Mouse (Mus musculus): Measurements from ENCODE around the gene Fam43b. TPM values are rescaled to one million over a fixed set of nuclear protein-coding genes. Genes with fewer than 3 reads are reported as not detected.

The Fam43b gene
- polyA plus RNA-seq, 1 experiment from 2014 or later, result not detected

DNA sequence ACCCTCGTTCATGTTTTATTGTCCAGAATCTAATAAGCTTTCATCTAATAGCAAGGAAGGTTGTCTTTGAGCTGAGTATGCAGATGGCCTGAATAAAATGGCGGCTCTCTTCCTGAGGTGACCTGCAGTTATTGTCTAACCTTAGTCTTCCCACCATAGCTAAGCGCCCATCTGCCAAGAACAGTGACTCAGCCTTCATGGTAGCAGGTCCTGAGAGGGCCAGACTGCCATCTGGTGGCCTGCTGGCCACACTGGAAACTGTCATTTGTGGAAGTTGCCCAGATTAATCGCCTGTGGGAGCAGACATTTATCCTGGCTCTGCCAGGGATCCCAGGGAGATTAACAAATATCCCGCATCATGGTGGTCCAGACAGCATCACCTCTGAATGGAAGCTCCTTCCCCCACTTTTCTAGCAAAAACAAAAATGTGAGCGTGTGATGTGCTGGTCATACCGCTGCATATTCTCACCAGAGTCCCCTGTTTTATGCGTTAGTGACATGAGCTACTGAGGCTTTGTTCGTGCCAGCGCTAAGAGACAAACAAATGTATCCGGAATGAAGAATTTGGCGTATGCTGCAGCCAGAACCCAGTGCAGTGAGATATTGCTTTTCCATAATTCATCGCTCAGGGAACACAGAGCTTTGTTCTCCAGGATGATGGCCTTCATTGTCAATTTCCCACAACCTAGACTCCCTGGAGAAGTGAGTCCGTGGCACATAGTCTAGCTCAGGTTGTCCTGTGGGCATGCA lies 17.1 kb downstream of the Fam43b start:
- DNase-seq (ENCODE audit: low spot score) (peak; percentile 84), ATAC-seq (peak; percentile 81)
- Histone ChIP-seq H3K9ac (replicated peaks; ENCODE audit: low read depth) (no peak overlapping the region), H3K4me1 (ENCODE audit: insufficient read depth, low read depth, low read length) (no peaks in the 10 kb centered on the region), H3K4me2 (replicated peaks; ENCODE audit: low read depth, low read length) (no peak overlapping the region), H3K4me3 (ENCODE audit: low read depth, low read length) (no peak overlapping the region), H3K27me3 (replicated peaks; ENCODE audit: insufficient read depth, low read length) (no peaks in the 10 kb centered on the region), H3K36me3 (ENCODE audit: insufficient read depth, low read length) (no peaks in the 10 kb centered on the region), H3K27ac (ENCODE audit: low read length) (no peak overlapping the region), H3K9me3 (ENCODE audit: low read length) (no peaks in the 10 kb centered on the region)
- TF ChIP-seq CTCF (IDR thresholded peaks at IDR 0.05) (peak; percentile 92), EP300 (IDR thresholded peaks at IDR 0.05) (no peak)
- WGBS, result 40% methylated on average over 14 of the region's 14 CpGs

GRCm38 (mm10) chr4:138377526-138377925 lies 18.8 kb downstream of the Fam43b start:
- no peak for ATAC-seq
- Histone ChIP-seq H3K9ac (replicated peaks; ENCODE audit: low read depth) (no peak overlapping the region), H3K4me2 (replicated peaks; ENCODE audit: low read depth, low read length) (no peak overlapping the region), H3K36me3 (ENCODE audit: insufficient read depth, low read length) (no peaks in the 10 kb centered on the region), H3K4me3 (ENCODE audit: low read depth, low read length) (no peak overlapping the region), H3K27me3 (replicated peaks; ENCODE audit: insufficient read depth, low read length) (no peaks in the 10 kb centered on the region), H3K9me3 (ENCODE audit: low read length) (no peaks in the 10 kb centered on the region), H3K4me1 (ENCODE audit: insufficient read depth, low read depth, low read length) (no peaks in the 10 kb centered on the region), H3K27ac (ENCODE audit: low read length) (no peak overlapping the region)
- WGBS, result 33% methylated on average over 6 of the region's 6 CpGs
- DNase-seq (ENCODE audit: low spot score), result peak; percentile 34
- TF ChIP-seq EP300 (IDR thresholded peaks at IDR 0.05) (no peak), CTCF (IDR thresholded peaks at IDR 0.05) (no peak)

GRCm38 (mm10) chr4:138375117-138375516 lies 21.2 kb downstream of the Fam43b start:
- Histone ChIP-seq H3K4me3 (ENCODE audit: low read depth, low read length) (no peak overlapping the region), H3K4me2 (replicated peaks; ENCODE audit: low read depth, low read length) (no peak overlapping the region), H3K9me3 (ENCODE audit: low read length) (no peaks in the 10 kb centered on the region), H3K9ac (replicated peaks; ENCODE audit: low read depth) (no peak overlapping the region), H3K27ac (ENCODE audit: low read length) (no peak overlapping the region), H3K27me3 (replicated peaks; ENCODE audit: insufficient read depth, low read length) (no peaks in the 10 kb centered on the region), H3K4me1 (ENCODE audit: insufficient read depth, low read depth, low read length) (no peaks in the 10 kb centered on the region), H3K36me3 (ENCODE audit: insufficient read depth, low read length) (no peaks in the 10 kb centered on the region)
- no peak for ATAC-seq
- no peak for TF ChIP-seq EP300 (IDR thresholded peaks at IDR 0.05)
- TF ChIP-seq CTCF (IDR thresholded peaks at IDR 0.05), result no peak
- WGBS, result 77% methylated on average over 3 of the region's 3 CpGs
- DNase-seq (ENCODE audit: low spot score), result no peak

DNA sequence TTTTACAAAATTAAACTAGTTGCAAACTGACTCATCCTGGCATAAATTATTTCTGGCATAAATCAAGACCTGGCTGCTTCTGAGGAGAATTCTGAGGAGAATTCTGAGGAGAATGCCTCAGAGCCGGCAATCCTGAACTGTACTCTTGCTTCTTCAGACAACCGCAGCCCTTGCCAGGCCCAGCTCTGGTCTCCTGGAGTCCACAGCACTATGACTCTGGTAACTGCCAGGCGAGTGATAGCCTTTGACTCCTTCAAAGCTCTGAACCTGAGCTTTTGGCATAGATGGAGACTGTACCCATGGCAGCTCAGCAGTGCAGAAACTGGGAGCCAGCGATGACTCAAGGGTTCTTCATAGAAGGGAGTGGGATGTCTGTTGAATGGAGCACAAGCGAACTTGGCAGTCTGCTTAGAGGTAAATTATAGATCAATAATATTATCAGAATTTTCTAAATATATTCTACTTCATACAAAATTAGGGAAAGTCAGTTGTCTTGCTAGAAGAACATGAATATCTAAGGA lies 25.3 kb downstream of the Fam43b start:
- Histone ChIP-seq H3K4me1 (ENCODE audit: insufficient read depth, low read depth, low read length) (peaks cover 8% of the 10 kb centered on the region; the same call in 1 of the 2 replicates), H3K9ac (replicated peaks; ENCODE audit: low read depth) (no peak overlapping the region), H3K4me2 (replicated peaks; ENCODE audit: low read depth, low read length) (no peak overlapping the region), H3K36me3 (ENCODE audit: insufficient read depth, low read length) (no peaks in the 10 kb centered on the region), H3K4me3 (ENCODE audit: low read depth, low read length) (no peak overlapping the region), H3K9me3 (ENCODE audit: low read length) (no peaks in the 10 kb centered on the region), H3K27me3 (replicated peaks; ENCODE audit: insufficient read depth, low read length) (no peaks in the 10 kb centered on the region), H3K27ac (ENCODE audit: low read length) (no peak overlapping the region)
- TF ChIP-seq CTCF (IDR thresholded peaks at IDR 0.05) (no peak), EP300 (IDR thresholded peaks at IDR 0.05) (no peak)
- DNase-seq (ENCODE audit: low spot score) (no peak), ATAC-seq (no peak)
- WGBS, result 76% methylated on average over 5 of the region's 5 CpGs

- peak overlapping the region; percentile 58; the same call in 1 of the 2 replicates for H3K27ac ChIP-seq (ENCODE audit: low read length)
- peaks cover 8% of the 10 kb centered on the region; the same call in 1 of the 2 replicates for H3K4me1 ChIP-seq (ENCODE audit: insufficient read depth, low read depth, low read length)
- H3K9me3 ChIP-seq (ENCODE audit: low read length), result no peaks in the 10 kb centered on the region
- no peaks in the 10 kb centered on the region for H3K36me3 ChIP-seq (ENCODE audit: insufficient read depth, low read length)
- DNase-seq (ENCODE audit: low spot score) (peak; percentile 31), ATAC-seq (peak; percentile 18)
- WGBS, result 54% methylated on average over 12 of the region's 12 CpGs
- TF ChIP-seq EP300 (IDR thresholded peaks at IDR 0.05), result peak; percentile 71
- TF ChIP-seq CTCF (IDR thresholded peaks at IDR 0.05), result no peak
- peak overlapping the region; percentile 57; the same call in 1 of the 2 replicates for H3K4me2 ChIP-seq (replicated peaks; ENCODE audit: low read depth, low read length)
- H3K9ac ChIP-seq (replicated peaks; ENCODE audit: low read depth), result no peak overlapping the region
- no peaks in the 10 kb centered on the region for H3K27me3 ChIP-seq (replicated peaks; ENCODE audit: insufficient read depth, low read length)
- no peak overlapping the region for H3K4me3 ChIP-seq (ENCODE audit: low read depth, low read length)
Observed at GRCm38 (mm10) chr4:138368498-138369260, 27.6 kb downstream of the Fam43b start.
